Mouse (Mus musculus): Measurements from ENCODE around the gene Nat8f6. TPM values are rescaled to one million over a fixed set of nuclear protein-coding genes. Genes with fewer than 3 reads are reported as not detected.

Nat8f6 gene
- polyA plus RNA-seq, 1 experiment from 2014 or later = not detected

Small RNAs within 50 kb of the gene (microRNA-seq; reads per million reads assigned to microRNA genes)
- not detected for gene Mir6375 (ENCODE audit: borderline number of aligned reads)

Other genes with a start within 250 kb of the Nat8f6 start
- gene Alms1, start 233.4 kb downstream of the Nat8f6 start, polyA plus RNA-seq (2015; fragmentation: Nextera tagmentation; extraction: Ambion mirVana) = 2.6 and 2.9 TPM in 2 replicates
- gene Nat8f7, start 107.7 kb downstream of the Nat8f6 start, polyA plus RNA-seq (2015; fragmentation: Nextera tagmentation; extraction: Ambion mirVana) = not detected in 2 replicates
- not detected in 2 replicates for gene Nat8f3, start 55.2 kb downstream of the Nat8f6 start, polyA plus RNA-seq (2015; fragmentation: Nextera tagmentation; extraction: Ambion mirVana)
- gene Nat8f5, start within 50 bp of the Nat8f6 start, polyA plus RNA-seq (2015; fragmentation: Nextera tagmentation; extraction: Ambion mirVana) = 0.13 TPM in 1 of 2 replicates, not detected in the other
- gene Nat8, start 11.1 kb upstream of the Nat8f6 start, polyA plus RNA-seq (2015; fragmentation: Nextera tagmentation; extraction: Ambion mirVana) = 0.15 TPM in 1 of 2 replicates, not detected in the other
- gene Nat8f2, start 48.2 kb upstream of the Nat8f6 start, polyA plus RNA-seq (2015; fragmentation: Nextera tagmentation; extraction: Ambion mirVana) = 0.06 and 0.09 TPM in 2 replicates
- gene Nat8f4, start 83.9 kb upstream of the Nat8f6 start, polyA plus RNA-seq (2015; fragmentation: Nextera tagmentation; extraction: Ambion mirVana) = 3.1 and 4.3 TPM in 2 replicates
- gene Tprkb, start 90.9 kb upstream of the Nat8f6 start, polyA plus RNA-seq (2015; fragmentation: Nextera tagmentation; extraction: Ambion mirVana) = 33.6 and 44.3 TPM in 2 replicates
- 8.6 and 9.5 TPM in 2 replicates for gene Nat8f1, start 94.7 kb upstream of the Nat8f6 start, polyA plus RNA-seq (2015; fragmentation: Nextera tagmentation; extraction: Ambion mirVana)
- 77.1 and 80.9 TPM in 2 replicates for gene Dusp11, start 140.7 kb upstream of the Nat8f6 start, polyA plus RNA-seq (2015; fragmentation: Nextera tagmentation; extraction: Ambion mirVana)
- not detected in 2 replicates for gene Figla, start 195.2 kb upstream of the Nat8f6 start, polyA plus RNA-seq (2015; fragmentation: Nextera tagmentation; extraction: Ambion mirVana)
- 0.05 and 0.18 TPM in 2 replicates for gene Add2, start 207.7 kb upstream of the Nat8f6 start, polyA plus RNA-seq (2015; fragmentation: Nextera tagmentation; extraction: Ambion mirVana)